Mouse (Mus musculus) hindbrain, embryonic 10.5 days (tissue): Measurements from ENCODE around the gene Gabarap. TPM values are rescaled to one million over a fixed set of nuclear protein-coding genes. Genes with fewer than 3 reads are reported as not detected.
"Not testable (repeated sequence)": the region's sequence is repeated elsewhere in the genome, so short reads cannot be mapped to it uniquely, and the experiment has no call there.

ENCODE experiments used
- DNase-seq: peaks from one replicate; pipeline ENCODE4 v3.0.0-alpha.2; 2017; ENCODE audit warnings: low spot score
- H3K27ac ChIP-seq: fragments of 300-500 bp; sonication (generic); 2 replicates; pipeline ENCODE4 v1.5.1; 2016; ENCODE audit warnings: mild to moderate bottlenecking, moderate library complexity
- H3K27me3 ChIP-seq: fragments of 300-500 bp; sonication (generic); 2 replicates; pipeline ENCODE4 v1.6.1; 2016; ENCODE audit warnings: mild to moderate bottlenecking; ENCODE audit not compliant: poor library complexity, insufficient read depth, severe bottlenecking
- H3K36me3 ChIP-seq: fragments of 300-500 bp; sonication (generic); 2 replicates; pipeline ENCODE4 v1.6.1; 2016; ENCODE audit warnings: mild to moderate bottlenecking, moderate library complexity
- H3K4me1 ChIP-seq: fragments of 300-500 bp; sonication (generic); replicated peaks from 2 replicates; pipeline ENCODE4 v1.6.1; 2016; ENCODE audit warnings: mild to moderate bottlenecking
- H3K4me3 ChIP-seq: fragments of 300-500 bp; sonication (generic); 2 replicates; pipeline ENCODE4 v1.5.1; 2016; ENCODE audit warnings: mild to moderate bottlenecking, moderate library complexity
- H3K9me3 ChIP-seq: fragments of 300-500 bp; sonication (generic); 2 replicates; pipeline ENCODE4 v1.6.1; 2016; ENCODE audit warnings: mild to moderate bottlenecking, moderate library complexity
- WGBS: fragments of 180-500 bp; shearing (Covaris S2); methylation state at CpG from one replicate; pipeline ENCODE4 v1.1.7; 2016; 5-methylcytosine and 5-hydroxymethylcytosine counted together
- polyA plus RNA-seq: library from polyadenylated mRNA; unstranded; fragments of >200 nt; fragmentation: Nextera tagmentation; extraction: Ambion mirVana; gene quantifications from 2 replicates; pipeline ENCODE4 v1.2.1, GENCODE M21; 2016

The Gabarap gene
- polyA plus RNA-seq: 421 and 580 TPM in 2 replicates

DNA sequence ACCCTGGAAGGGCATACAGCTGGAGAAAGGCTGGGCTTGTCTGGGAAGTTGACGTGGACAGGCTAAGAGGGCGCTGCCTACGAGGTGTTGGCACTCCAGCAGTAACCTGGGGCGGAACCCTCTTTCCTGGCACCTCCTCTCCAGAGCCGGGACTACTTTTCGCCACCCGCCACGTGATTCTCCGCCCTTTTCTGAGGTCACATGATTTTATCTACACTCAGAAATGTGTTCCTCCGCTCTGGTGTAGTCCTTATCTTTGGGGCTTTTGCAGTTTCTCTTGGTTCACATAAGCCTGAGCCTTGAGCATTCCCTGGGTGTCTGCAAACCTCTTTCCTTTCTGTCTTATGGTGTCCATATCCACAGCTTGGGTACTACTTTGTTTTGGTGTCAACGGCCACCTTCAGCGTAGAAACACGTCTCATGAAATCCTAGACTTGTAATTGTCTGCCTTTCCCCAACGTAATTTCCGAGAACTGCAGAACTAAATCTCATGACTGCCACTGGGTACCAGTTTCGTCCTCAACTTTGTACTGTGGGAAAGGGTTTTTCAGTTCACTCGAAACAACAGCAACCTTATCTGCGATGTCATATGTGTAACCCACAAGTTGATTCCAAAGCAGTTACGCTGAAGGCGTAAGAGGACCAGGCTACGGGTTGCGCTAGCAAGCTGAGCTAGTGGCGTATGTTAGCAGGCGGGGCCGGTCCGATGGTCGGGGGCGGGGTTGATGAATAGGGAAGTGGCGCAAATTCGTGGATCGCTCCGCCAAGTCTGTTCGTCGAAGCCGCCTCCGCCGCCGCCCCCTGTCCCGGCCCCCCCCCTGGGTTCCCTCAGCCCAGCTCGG lies at the start of gene Gabarap:
Gene Gabarap (plus strand): TSS at position 294 of the 842 bp plus-strand sequence.
- Histone ChIP-seq H3K4me1 (peaks cover 31% of the 10 kb centered on the region), H3K36me3 (peaks cover 62% of the 10 kb centered on the region), H3K9me3 (no peaks in the 10 kb centered on the region), H3K4me3 (peak within 1 kb of the TSS; percentile 86), H3K27me3 (no peaks in the 10 kb centered on the region), H3K27ac (peak within 1 kb of the TSS; percentile 95)
- peak; percentile 95 for DNase-seq
- under 1% methylated on average over 40 of the region's 40 CpGs for WGBS

DNA sequence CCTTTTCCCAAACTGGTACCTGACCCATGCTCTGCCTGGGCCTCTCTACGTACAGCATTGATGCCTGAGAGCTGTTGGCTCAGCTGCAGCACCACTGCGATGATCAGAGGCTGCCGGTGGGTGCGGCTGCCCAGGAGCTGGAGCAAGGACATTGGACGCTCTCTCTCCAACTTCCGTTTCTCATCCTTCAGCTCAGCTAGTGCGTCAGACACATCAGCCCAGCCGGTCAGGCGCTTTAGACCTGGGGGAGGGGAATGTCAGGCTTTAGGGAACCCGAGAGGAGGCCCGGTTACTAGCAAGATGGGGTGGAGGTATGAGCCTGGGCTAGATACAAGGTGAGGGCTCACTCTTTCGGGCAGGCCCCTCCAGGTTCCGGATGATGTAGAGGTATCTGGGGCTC lies 45.7 kb upstream of the Gabarap start:
- peaks cover 31% of the 10 kb centered on the region for H3K4me1 ChIP-seq
- no peak for DNase-seq
- H3K4me3 ChIP-seq: peak overlapping the region; percentile 60; the same call in 1 of the 2 replicates
- no peak overlapping the region for H3K27ac ChIP-seq
- H3K9me3 ChIP-seq: no peaks in the 10 kb centered on the region
- 80% methylated on average over 13 of the region's 13 CpGs for WGBS
- H3K27me3 ChIP-seq: peaks cover 10% of the 10 kb centered on the region
- H3K36me3 ChIP-seq: peaks cover 45% of the 10 kb centered on the region

DNA sequence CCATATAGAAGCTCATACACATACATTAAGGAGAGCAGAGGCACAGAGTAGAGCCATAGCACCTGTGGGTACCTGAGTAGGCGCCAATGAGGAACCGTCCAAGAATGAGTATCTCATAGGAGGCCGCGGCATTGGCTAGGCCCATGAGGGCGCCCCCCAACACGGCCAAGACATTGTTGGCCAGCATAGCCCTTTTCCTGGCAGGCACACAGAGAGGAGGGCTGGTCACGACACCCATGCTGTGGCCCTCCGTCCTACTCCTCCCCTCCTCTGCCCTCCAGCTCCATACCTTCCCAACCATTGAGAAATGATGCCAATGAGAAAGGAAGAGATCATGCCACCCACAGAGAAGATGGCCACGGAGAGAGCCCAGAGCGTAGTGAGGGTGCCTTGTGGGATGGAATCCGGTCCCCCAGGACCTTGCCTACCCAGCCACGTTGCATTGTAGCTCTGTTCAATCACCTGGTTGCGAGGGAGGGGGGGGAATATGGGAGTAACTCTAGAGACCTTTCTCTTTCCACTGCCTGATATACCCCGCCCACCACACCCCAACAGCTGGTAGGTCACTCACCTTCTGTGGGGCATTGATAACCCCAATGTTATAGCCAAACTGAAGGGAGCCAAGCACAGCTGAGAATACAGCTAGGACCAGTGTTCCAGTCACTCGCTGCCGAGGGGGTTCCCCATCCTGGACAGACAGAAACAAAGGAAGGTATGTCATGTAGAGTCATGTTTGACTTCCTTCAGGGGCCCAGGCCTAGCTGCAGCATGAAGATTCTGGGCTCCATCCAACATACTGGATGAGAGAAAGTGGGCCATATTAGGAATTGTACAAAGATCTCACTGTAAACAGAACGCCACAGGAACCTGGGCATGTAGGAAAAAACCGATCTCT lies 44.7 kb upstream of the Gabarap start:
- peak overlapping the region; percentile 29; the same call in 1 of the 2 replicates for H3K27ac ChIP-seq
- no peaks in the 10 kb centered on the region for H3K9me3 ChIP-seq
- 93% methylated on average over 18 of the region's 18 CpGs for WGBS
- peaks cover 45% of the 10 kb centered on the region for H3K36me3 ChIP-seq
- H3K4me1 ChIP-seq: peaks cover 31% of the 10 kb centered on the region
- no peak for DNase-seq
- peaks cover 16% of the 10 kb centered on the region for H3K27me3 ChIP-seq
- peak overlapping the region; percentile 60; the same call in 1 of the 2 replicates for H3K4me3 ChIP-seq

DNA sequence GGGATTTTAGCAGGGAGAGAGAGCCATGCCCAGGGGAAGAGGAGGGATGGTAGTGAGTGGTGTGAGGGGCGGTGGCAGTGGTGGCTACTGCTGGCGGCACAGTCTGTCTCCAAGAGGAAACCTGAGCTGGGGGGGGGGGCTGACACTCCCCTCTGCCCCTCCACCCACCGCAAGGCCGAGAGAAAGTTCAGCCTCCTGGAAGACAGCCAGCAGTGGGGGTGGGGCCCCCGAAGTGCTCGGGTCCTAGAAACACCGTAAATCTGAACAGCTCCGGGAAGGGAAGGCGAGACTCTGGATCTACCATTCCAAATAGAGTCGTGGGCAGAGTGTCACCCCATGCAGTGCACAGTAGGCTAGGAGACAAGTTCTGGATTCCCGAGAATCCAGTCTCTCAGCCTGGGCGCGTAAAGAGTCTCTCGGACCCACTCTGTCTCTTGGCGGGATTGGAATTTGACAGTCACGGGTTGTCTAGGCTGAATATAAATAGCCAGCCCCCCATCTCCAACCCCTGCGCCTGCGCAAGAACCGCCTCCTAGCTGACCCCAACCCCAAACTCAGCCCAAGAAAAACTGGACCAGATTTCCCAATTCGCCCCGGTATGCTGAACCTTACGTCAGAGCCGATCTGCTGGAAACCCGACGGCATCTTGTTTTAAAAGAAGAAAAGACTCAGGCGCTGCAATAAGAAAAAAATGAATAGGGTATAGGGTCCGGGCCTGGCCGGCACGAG lies 43.4 kb upstream of the Gabarap start:
- 3% methylated on average over 29 of the region's 29 CpGs for WGBS
- H3K27ac ChIP-seq: peak overlapping the region; percentile 95

DNA sequence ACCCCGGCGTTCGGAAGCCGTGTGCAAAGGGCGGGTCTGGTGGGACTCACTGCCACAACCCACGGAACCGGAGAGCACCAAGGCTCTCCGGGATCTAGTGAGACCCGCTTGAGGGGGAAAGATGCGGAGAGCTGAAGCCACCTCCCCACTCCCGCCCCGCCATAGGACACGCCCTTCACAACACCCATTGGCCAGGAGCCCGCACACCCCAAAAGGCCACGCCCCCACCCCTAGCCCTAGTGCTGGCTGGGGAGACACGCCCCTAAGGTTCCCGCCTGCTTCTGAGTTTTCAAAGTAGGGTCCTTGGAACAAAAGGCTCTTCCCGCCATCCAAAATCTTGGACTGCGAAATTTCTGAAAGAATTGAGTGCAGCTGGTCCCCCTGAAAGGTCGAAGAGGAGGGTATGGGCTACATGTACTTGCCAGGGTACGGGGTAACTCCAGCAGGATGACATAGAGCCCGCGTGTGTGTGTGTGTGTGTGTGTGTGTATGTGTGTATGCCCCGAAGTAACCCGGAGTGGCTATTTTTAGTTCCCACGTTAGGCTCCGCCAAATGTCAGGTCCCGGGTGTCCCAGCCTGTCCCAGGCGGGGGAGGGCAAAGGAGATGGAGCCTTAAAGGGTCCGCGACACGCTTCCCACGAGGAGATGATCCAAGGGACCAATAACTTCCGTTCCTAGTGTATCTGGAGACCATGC lies 42.7 kb upstream of the Gabarap start, which contains the start of gene Slc2a4:
Gene Slc2a4 (minus strand): TSS at position 123 of the 697 bp plus-strand sequence.
- under 1% methylated on average over 34 of the region's 34 CpGs for WGBS
- DNase-seq: peak; percentile 97
- Histone ChIP-seq H3K4me1 (peaks cover 31% of the 10 kb centered on the region), H3K27ac (peak within 1 kb of the TSS; percentile 95), H3K36me3 (peaks cover 31% of the 10 kb centered on the region), H3K9me3 (no peaks in the 10 kb centered on the region), H3K27me3 (peaks cover 14% of the 10 kb centered on the region), H3K4me3 (peak within 1 kb of the TSS; percentile 60)

More for the DNA sequence above, 43.4 kb upstream of the Gabarap start:
- Histone ChIP-seq H3K36me3 (peaks cover 38% of the 10 kb centered on the region), H3K4me3 (peak overlapping the region; percentile 60), H3K27me3 (peaks cover 19% of the 10 kb centered on the region), H3K4me1 (peaks cover 31% of the 10 kb centered on the region), H3K9me3 (no peaks in the 10 kb centered on the region)
- peak; percentile 47 for DNase-seq

DNA sequence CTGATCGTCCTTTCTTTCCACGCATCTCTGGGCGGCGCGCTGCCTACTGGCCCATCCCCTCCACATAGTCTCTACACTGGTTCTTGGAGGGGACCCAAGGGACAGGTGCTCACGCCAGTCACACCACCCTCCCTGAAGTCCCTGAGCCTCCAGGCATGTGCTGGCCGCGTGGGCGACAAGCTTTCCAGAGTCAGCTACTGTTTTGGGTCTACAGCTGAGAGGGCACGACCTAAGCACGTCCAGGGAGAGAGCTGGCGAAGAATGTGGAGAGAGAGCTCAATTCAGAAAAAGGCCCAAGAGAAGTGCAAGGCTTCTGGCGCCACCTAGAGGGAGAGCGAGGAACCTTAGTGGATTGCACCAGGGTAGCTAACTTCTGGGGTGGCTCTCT lies 42.2 kb upstream of the Gabarap start:
- H3K27me3 ChIP-seq: peaks cover 14% of the 10 kb centered on the region
- no peaks in the 10 kb centered on the region for H3K9me3 ChIP-seq
- peaks cover 31% of the 10 kb centered on the region for H3K4me1 ChIP-seq
- peaks cover 26% of the 10 kb centered on the region for H3K36me3 ChIP-seq
- peak overlapping the region; percentile 95 for H3K27ac ChIP-seq
- DNase-seq: peak; percentile 91
- under 1% methylated on average over 14 of the region's 14 CpGs for WGBS
- H3K4me3 ChIP-seq: peak overlapping the region; percentile 60

DNA sequence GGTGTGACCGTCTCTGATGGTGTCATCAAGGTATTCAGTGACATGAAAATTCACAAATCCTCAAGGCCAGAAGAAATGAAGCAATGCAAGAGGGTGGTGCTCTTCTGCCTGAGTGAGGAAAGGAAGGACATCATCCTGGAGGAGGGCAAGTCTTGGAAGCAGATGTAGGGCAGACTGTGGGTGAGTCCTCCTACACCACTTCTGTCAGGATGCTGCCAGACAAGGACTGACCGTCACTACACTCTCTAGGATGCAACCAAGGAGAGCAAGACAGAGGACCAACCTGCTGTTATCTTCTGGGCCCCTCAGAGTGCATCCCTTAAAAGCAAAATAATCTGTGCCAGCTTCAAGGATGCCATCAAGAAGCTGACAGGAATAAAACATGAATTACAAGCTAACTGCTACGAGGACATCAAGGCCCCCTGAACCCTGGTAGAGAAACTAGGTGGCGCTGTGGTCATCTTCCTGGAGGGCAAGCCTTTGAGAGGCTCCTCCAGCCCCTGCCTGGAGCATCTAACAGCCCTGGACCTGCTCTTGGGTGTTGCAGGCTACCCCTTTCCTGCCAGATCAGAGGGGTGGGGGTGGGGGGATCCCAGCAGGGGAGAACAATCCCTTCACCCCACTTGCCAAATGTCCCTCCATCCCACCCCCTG lies 40.0 kb upstream of the Gabarap start:
- Histone ChIP-seq H3K27me3 (peaks cover 10% of the 10 kb centered on the region), H3K36me3 (peaks cover 5% of the 10 kb centered on the region), H3K27ac (no peak overlapping the region), H3K4me1 (peaks cover 29% of the 10 kb centered on the region), H3K4me3 (no peak overlapping the region), H3K9me3 (no peaks in the 10 kb centered on the region)
- peak; percentile 24 for DNase-seq
- 44% methylated on average over 4 of the region's 4 CpGs for WGBS

DNA sequence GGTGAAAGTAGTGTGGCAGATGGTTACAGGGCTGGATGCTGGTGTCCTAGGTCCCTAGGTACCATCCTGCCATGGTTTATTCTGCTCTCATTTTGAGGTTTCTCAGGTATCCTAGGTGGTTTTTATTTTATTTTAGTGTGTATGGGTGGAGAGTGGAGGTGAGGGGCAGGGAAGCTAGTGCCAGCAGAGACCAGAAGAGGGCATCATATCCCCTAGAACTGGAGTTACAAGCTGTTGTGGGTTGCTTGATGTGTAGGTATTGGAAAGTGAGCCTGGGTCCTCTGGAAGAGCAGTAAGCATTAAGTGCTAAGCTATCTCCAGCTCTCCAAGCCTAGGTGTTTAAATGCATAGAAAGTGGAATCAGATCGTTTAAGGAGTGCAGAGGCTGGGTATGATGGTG lies 38.7 kb upstream of the Gabarap start:
- DNase-seq: no peak
- peaks cover 10% of the 10 kb centered on the region for H3K27me3 ChIP-seq
- H3K9me3 ChIP-seq: no peaks in the 10 kb centered on the region
- no peak overlapping the region for H3K27ac ChIP-seq
- H3K36me3 ChIP-seq: no peaks in the 10 kb centered on the region
- no peak overlapping the region for H3K4me3 ChIP-seq
- peaks cover 18% of the 10 kb centered on the region for H3K4me1 ChIP-seq
- WGBS: 37% methylated on average over 1 of the region's 1 CpGs

DNA sequence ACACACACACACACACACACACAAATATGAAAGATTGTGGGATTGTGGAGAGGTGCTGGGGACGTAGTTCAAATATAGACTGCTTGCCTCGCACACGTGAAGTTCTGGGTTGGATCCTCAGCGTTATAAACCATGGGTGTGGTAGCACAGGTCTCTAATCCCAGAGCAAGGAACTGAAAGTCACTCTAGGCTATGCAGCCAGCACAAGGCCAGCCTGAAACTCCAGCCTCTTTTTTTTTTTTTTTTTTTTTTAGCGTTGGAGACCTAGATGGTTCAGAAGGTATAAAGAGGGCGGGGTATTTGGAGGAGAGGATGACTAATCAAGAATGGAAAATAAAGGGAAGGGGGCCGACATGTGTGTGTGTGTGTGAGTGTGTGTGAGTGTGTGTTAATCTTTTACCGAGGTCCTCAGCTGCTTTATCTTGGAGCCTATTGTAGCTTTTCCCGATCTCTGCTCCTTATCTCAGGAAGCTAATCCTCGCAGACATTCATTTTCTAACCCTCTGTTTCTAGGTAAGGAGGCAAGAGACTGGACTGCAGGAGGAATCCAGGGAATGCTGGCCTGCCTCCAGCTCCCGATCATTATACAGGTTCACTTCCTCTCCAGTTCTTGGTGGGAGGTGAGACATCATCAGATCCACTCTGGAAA lies 37.6 kb upstream of the Gabarap start:
- Histone ChIP-seq H3K27me3 (peaks cover 10% of the 10 kb centered on the region), H3K4me3 (no peak overlapping the region), H3K9me3 (no peaks in the 10 kb centered on the region), H3K27ac (no peak overlapping the region), H3K4me1 (peaks cover 7% of the 10 kb centered on the region), H3K36me3 (no peaks in the 10 kb centered on the region)
- no peak for DNase-seq
- 68% methylated on average over 11 of the region's 11 CpGs for WGBS

DNA sequence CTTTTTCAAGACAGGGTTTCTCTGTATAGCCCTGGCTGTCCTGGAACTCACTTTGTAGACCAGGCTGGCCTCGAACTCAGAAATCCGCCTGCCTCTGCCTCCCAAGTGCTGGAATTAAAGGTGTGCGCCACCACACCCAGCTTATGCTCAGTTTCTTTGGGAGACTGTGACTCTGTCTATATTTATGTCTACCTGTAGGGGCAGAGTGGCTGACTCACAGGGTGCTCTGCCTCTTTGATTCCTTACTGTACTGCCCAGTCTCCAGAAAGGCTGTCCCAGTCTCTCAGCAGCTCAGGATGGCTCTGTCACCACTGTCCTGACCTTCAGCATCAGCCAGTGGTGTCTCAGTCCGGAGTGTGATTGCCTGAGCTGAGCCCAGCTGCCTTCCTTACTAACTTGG lies 35.3 kb upstream of the Gabarap start:
- not testable (repeated sequence) for H3K9me3 ChIP-seq, H3K4me3 ChIP-seq, H3K4me1 ChIP-seq, DNase-seq, H3K36me3 ChIP-seq, H3K27ac ChIP-seq
- WGBS: 81% methylated on average over 4 of the region's 4 CpGs
- H3K27me3 ChIP-seq: peaks cover 18% of the 10 kb centered on the region

DNA sequence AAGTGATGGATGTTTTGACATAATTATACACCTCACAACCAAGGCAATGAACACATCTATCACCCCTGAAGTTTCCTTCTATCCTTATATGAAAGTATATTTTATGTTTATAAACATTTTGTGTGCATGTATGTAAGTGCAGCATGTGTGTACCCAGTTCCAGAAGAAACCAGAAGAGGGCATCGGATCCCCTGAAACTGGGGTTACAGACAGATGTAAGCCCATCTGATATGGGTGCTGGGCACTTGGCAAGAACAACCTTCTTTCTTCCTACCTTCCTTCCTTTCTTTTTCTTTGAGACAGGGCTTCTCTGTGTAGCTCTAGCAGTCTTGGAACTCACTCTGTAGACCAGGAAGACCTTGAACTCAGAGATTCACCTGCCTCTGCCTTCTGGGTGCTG lies 34.7 kb upstream of the Gabarap start:
- Histone ChIP-seq H3K9me3 (no peaks in the 10 kb centered on the region), H3K27ac (no peak overlapping the region), H3K36me3 (no peaks in the 10 kb centered on the region), H3K27me3 (peaks cover 16% of the 10 kb centered on the region; the same call in 1 of the 2 replicates), H3K4me3 (no peak overlapping the region), H3K4me1 (no peaks in the 10 kb centered on the region)
- WGBS: 65% methylated on average over 1 of the region's 1 CpGs
- DNase-seq: no peak
